Mouse (Mus musculus): ENCODE data around the gene Lrrk1. TPM values are rescaled to one million over a fixed set of nuclear protein-coding genes. Genes with fewer than 3 reads are reported as not detected.

Gene Lrrk1
- polyA plus RNA-seq, 1 experiment, result 9.8 TPM

DNA sequence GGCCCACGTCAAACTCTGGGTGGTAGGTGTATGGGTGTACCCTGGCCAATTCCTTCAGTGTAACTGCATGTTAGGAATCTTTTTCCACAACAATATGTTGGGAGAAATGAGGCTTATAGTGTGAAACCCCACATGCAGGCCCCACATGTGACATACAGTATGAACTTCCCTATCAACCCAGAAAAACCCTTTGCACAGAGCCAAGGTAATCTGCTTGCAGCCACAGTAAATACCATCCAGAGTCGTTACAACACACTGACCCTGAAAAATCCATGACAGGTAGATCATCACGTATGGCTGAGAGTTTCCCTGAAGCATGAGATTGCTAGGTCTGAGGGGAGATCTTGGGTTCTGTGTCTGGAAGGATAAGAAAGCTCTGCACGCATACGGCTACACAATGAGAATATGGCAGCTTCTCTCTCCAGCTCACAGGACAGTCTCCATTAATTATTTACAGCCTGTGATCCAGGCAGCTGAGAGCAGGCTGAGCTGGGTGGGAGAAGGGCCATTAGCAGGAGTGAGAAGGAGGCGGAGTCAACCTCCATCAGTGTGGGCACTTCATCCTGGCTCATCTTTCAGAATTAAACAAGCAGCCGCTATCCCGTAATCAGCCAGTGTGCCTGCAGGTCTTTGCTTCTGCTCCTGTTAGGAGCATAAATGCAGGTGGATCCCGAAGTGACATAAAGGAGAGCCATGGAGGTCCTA, 41.0 kb downstream of the Lrrk1 start:
- H3K27me3 ChIP-seq (replicated peaks), result no peaks in the 10 kb centered on the region
- TF ChIP-seq GATA1 (IDR thresholded peaks at IDR 0.05; ENCODE audit: borderline replicate concordance, low read length) (no peak), FLI1 (IDR thresholded peaks at IDR 0.05; ENCODE audit: low read length) (no peak)
- no peaks in the 10 kb centered on the region for H3K9me3 ChIP-seq
- H3K4me1 ChIP-seq, result peaks cover 64% of the 10 kb centered on the region
- no peak overlapping the region for H3K4me3 ChIP-seq (replicated peaks)
- H3K36me3 ChIP-seq (replicated peaks; ENCODE audit: low read length), result peaks cover 60% of the 10 kb centered on the region

DNA sequence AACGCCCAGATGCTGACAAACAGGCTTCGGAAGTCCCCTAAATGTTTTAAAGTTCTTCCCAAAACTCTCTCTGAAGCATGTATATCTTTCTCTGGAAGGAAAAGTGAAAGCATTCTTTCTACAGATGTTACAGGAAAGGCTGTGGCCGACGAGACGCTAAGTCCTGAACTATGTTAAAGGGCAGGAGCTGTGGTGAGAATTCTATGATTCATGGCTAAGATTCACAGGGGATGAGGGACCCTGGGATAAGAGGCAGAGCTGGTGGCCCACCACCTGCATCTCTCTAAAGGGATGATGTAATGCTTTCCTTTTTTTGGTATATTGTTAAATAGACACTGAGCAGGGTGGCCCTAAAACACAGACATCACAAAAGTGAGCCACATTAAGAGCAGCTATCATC, 44.8 kb downstream of the Lrrk1 start:
- H3K4me1 ChIP-seq, result peaks cover 76% of the 10 kb centered on the region
- peaks cover 57% of the 10 kb centered on the region for H3K36me3 ChIP-seq (replicated peaks; ENCODE audit: low read length)
- TF ChIP-seq GATA1 (IDR thresholded peaks at IDR 0.05; ENCODE audit: borderline replicate concordance, low read length) (no peak), FLI1 (IDR thresholded peaks at IDR 0.05; ENCODE audit: low read length) (no peak)
- no peaks in the 10 kb centered on the region for H3K27me3 ChIP-seq (replicated peaks)
- peak overlapping the region; percentile 71 for H3K4me3 ChIP-seq (replicated peaks)
- H3K9me3 ChIP-seq, result no peaks in the 10 kb centered on the region

DNA sequence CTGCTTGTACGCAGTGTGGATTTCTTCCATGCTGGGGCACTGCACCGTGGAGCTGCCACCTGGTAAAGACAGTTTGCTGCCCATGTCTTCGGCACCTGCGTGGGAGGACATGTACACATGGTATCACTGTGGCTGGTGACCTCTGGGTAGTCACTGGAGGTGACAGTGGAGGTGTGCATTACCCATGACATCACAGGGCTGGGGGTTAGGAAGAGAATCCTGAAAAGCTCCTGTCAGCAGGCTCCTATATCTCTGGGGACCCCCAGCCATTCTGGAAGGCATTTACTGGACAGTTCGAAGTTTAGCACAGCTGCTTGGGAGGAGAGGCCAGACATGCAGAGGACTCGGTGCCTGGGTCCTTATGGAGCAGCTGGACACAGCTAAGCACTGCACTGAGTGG, 45.3 kb downstream of the Lrrk1 start:
- H3K9me3 ChIP-seq, result no peaks in the 10 kb centered on the region

DNA sequence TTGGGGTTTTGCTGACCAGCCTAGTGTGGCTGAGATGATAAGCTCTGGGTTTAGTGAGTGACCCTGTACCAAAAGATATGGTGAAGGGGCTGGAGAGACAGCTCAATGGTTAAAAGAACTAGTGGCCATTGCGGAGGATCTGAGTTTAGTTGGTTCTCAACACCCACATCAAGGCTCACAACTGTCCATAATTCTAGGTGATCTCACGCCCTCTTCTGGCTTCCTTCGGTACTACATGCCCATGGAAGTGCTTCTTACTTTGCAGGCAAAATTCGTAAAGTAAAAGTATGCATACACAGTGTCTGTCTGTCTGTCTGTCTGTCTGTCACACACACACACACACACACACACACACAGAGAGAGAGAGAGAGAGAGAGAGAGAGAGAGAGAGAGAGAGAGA, 45.8 kb downstream of the Lrrk1 start:
- Histone ChIP-seq H3K4me3 (replicated peaks) (no peak overlapping the region), H3K9me3 (no peaks in the 10 kb centered on the region), H3K36me3 (replicated peaks; ENCODE audit: low read length) (peaks cover 55% of the 10 kb centered on the region), H3K4me1 (peaks cover 85% of the 10 kb centered on the region), H3K27me3 (replicated peaks) (no peaks in the 10 kb centered on the region)
- TF ChIP-seq FLI1 (IDR thresholded peaks at IDR 0.05; ENCODE audit: low read length), result no peak
- TF ChIP-seq GATA1 (IDR thresholded peaks at IDR 0.05; ENCODE audit: borderline replicate concordance, low read length), result no peak

More for the DNA sequence above, 45.3 kb downstream of the Lrrk1 start:
- TF ChIP-seq GATA1 (IDR thresholded peaks at IDR 0.05; ENCODE audit: borderline replicate concordance, low read length), result no peak
- TF ChIP-seq FLI1 (IDR thresholded peaks at IDR 0.05; ENCODE audit: low read length), result no peak
- Histone ChIP-seq H3K27me3 (replicated peaks) (no peaks in the 10 kb centered on the region), H3K4me3 (replicated peaks) (peak overlapping the region; percentile 71), H3K4me1 (peaks cover 81% of the 10 kb centered on the region), H3K36me3 (replicated peaks; ENCODE audit: low read length) (peaks cover 57% of the 10 kb centered on the region)

DNA sequence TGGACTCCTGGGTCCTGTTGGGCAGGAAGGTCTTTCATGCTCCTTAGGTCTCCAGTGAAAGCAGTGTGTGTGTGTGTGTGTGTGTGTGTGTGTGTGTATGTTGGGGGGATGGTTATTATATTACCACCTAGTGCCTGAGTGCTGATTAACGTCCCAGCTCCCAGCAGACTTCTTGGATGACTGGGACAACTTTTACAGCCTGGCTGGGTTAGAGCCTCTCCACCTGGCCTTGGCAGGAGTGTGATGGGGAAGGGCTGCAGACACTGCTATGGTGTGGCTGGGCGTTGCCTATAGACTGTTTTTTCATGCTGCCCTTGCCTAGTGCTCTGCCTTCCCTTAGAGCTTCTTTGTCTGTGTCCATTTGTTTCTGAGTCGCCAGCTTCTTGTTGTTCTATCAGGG, 48.1 kb downstream of the Lrrk1 start:
- Histone ChIP-seq H3K27me3 (replicated peaks) (no peaks in the 10 kb centered on the region), H3K9me3 (no peaks in the 10 kb centered on the region), H3K4me3 (replicated peaks) (peak overlapping the region; percentile 88), H3K4me1 (peaks cover 95% of the 10 kb centered on the region), H3K36me3 (replicated peaks; ENCODE audit: low read length) (peaks cover 52% of the 10 kb centered on the region)
- TF ChIP-seq FLI1 (IDR thresholded peaks at IDR 0.05; ENCODE audit: low read length) (no peak), GATA1 (IDR thresholded peaks at IDR 0.05; ENCODE audit: borderline replicate concordance, low read length) (no peak)

DNA sequence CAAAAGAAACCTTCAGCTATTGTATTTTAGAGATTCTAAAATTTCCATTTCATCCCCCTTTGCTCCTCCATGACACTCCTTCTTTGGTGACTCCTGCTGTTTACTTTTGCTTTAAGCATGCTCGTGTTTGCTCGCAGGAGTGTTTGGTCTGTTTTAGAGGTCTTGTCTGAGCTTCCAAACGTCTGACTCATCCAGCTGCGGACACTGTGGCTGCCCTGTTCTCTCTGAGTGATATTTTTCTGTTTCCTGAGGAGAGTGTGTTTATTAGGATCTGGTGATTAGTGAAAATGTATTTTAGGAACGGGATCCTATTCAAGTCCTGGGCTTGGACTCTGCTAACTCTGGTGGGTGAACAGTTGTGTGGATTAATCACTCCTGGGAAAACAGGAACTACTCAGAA, 48.5 kb downstream of the Lrrk1 start:
- peaks cover 54% of the 10 kb centered on the region for H3K36me3 ChIP-seq (replicated peaks; ENCODE audit: low read length)
- H3K4me1 ChIP-seq, result peaks cover 97% of the 10 kb centered on the region
- H3K27me3 ChIP-seq (replicated peaks), result no peaks in the 10 kb centered on the region
- TF ChIP-seq FLI1 (IDR thresholded peaks at IDR 0.05; ENCODE audit: low read length), result no peak
- no peak for TF ChIP-seq GATA1 (IDR thresholded peaks at IDR 0.05; ENCODE audit: borderline replicate concordance, low read length)
- no peaks in the 10 kb centered on the region for H3K9me3 ChIP-seq
- H3K4me3 ChIP-seq (replicated peaks), result peak overlapping the region; percentile 88

DNA sequence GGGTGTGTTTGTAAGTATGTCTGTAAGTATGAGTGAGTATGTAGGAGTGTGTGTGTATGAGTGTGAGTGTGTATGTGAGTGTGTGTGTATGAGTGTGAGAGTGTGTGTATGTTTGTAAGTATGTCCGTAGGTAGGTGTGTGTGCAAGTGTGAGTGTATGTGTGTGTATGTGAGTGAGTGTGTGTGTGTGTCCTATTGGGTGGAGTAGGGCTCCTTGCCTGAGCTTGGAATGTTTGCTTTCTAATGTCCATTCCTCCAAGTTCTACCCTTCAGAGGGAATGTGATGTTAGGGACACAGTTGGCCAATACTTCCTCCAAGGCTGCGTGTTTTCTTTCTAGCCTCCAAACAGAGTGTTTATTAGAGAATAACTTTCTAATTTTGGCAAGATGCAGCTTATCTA, 51.2 kb downstream of the Lrrk1 start:
- peak overlapping the region; percentile 19 for H3K4me3 ChIP-seq (replicated peaks)
- no peaks in the 10 kb centered on the region for H3K27me3 ChIP-seq (replicated peaks)
- H3K9me3 ChIP-seq, result 0 out of 2 replicates have a peak, but pooled peaks cover 4% of the 10 kb centered on the region
- H3K36me3 ChIP-seq (replicated peaks; ENCODE audit: low read length), result peaks cover 66% of the 10 kb centered on the region
- H3K4me1 ChIP-seq, result peaks cover 96% of the 10 kb centered on the region
- TF ChIP-seq FLI1 (IDR thresholded peaks at IDR 0.05; ENCODE audit: low read length), result no peak
- TF ChIP-seq GATA1 (IDR thresholded peaks at IDR 0.05; ENCODE audit: borderline replicate concordance, low read length), result no peak

DNA sequence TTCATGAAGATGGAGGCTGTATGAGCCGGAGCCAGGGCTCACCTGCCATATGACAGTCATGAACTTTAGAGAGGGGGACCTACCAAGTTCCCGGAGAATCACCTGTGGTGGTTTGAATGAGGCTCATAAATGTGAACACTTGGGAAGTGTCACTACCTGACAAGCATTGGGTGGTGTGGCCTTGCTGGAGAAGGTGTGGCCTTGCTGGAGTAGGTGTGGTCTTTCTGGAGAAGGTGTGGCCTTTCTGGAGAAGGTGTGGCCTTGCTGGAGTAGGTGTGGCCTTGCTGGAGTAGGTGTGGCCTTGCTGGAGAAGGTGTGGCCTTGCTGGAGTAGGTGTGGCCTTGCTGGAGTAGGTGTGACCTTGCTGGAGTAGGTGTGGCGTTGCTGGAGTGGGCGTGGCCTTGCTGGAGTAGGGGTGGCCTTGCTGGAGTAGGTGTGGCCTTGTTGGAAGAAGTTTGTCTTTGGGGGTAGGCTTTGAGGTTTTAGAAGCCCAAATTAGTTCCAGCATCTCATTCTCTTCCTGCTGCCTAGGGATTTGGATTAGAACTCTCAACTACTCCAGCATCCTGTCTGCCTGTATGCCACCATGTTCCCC, 54.1 kb downstream of the Lrrk1 start:
- TF ChIP-seq GATA1 (IDR thresholded peaks at IDR 0.05; ENCODE audit: borderline replicate concordance, low read length) (no peak), FLI1 (IDR thresholded peaks at IDR 0.05; ENCODE audit: low read length) (no peak)
- 0 out of 2 replicates have a peak, but pooled peaks cover 4% of the 10 kb centered on the region for H3K9me3 ChIP-seq
- H3K4me1 ChIP-seq, result peaks cover 89% of the 10 kb centered on the region
- H3K4me3 ChIP-seq (replicated peaks), result no peak overlapping the region
- no peaks in the 10 kb centered on the region for H3K27me3 ChIP-seq (replicated peaks)
- H3K36me3 ChIP-seq (replicated peaks; ENCODE audit: low read length), result peaks cover 74% of the 10 kb centered on the region

DNA sequence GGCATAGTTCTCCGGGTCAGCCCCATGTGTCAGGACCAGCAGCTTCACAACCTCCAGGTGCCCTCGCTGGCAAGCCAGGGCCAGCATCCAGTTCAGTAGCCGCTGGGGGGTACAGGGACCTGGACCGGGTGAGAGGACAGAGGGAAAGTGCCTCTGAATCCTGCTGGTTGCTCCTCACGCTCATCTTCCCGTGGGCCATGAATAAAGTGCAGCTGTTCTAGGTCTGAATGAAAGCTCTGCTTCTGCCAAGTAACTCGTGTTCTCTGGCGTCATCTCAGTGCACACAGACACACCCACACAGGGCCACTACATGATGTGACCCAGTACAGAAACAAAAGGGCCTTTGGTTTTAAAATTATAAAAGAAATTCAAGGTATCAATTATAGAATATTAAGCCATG, 55.8 kb downstream of the Lrrk1 start:
- Histone ChIP-seq H3K36me3 (replicated peaks; ENCODE audit: low read length) (peaks cover 88% of the 10 kb centered on the region), H3K4me3 (replicated peaks) (no peak overlapping the region), H3K27me3 (replicated peaks) (no peaks in the 10 kb centered on the region), H3K9me3 (0 out of 2 replicates have a peak, but pooled peaks cover 4% of the 10 kb centered on the region), H3K4me1 (peaks cover 72% of the 10 kb centered on the region)
- TF ChIP-seq FLI1 (IDR thresholded peaks at IDR 0.05; ENCODE audit: low read length), result no peak
- TF ChIP-seq GATA1 (IDR thresholded peaks at IDR 0.05; ENCODE audit: borderline replicate concordance, low read length), result no peak

DNA sequence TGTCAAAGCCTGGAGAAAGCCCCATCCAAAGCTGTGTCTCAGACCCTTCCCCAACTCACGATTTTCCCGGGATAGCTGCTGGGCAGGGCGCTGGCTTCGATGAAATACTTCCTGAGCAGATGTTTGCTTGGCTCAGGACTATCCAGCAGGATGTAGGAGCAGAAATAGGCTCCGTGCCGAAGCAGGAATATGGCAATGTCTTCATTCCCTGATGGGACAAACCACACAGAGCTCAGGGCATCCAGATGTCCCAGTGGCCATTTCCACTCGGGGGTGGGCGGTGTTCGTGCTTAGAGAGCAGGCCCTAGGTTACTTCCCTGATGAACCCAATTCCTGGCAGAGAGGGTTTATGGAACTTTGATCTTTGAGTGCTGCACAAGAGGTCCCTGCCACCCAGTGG, 57.5 kb downstream of the Lrrk1 start:
- TF ChIP-seq GATA1 (IDR thresholded peaks at IDR 0.05; ENCODE audit: borderline replicate concordance, low read length), result no peak
- TF ChIP-seq FLI1 (IDR thresholded peaks at IDR 0.05; ENCODE audit: low read length), result no peak
- H3K4me3 ChIP-seq (replicated peaks), result no peak overlapping the region
- H3K9me3 ChIP-seq, result 0 out of 2 replicates have a peak, but pooled peaks cover 4% of the 10 kb centered on the region
- no peaks in the 10 kb centered on the region for H3K27me3 ChIP-seq (replicated peaks)
- peaks cover 98% of the 10 kb centered on the region for H3K36me3 ChIP-seq (replicated peaks; ENCODE audit: low read length)
- H3K4me1 ChIP-seq, result peaks cover 57% of the 10 kb centered on the region

All from megakaryocyte, embryonic 14.5 days (primary cell).